Mouse (Mus musculus) bone marrow macrophage, adult 2 months (primary cell): ENCODE data around the gene Rps16.

Experiments used
- CTCF ChIP-seq: IDR thresholded peaks from 2 replicates; pipeline ENCODE4 v1.5.1; 2012; ENCODE audit warnings: low read depth, mild to moderate bottlenecking, low read length, moderate library complexity
- POLR2A ChIP-seq: IDR thresholded peaks from 2 replicates; pipeline ENCODE4 v1.6.1; 2012; ENCODE audit warnings: mild to moderate bottlenecking, low read depth, low read length, borderline replicate concordance

DNA sequence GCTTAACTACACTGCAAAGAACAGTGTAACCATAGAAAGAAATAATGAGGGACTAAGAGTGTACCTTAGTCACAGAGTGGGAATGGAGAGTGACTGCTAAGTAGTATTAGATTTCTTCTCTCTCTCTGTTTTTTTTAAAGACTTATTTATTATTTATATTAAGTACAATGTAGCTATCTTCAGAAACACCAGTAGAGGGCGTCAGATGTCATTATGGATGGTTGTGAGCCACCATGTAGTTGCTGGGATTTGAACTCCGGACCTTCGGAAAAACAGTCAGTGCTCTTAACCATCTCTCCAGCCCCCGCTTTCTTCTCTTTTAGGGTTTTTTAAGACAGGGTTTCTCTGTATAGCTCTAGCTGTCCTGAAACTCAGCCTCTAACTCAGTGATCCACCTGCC, 24.0 kb upstream of the Rps16 start:
- TF ChIP-seq CTCF (no peak), POLR2A (no peak)
